ENCODE assay signal across 9 mouse cellular contexts in genomic region chr17:27392918-27393317, GRCm38 (mm10).
DNase-seq lines count a peak whose midpoint lies in the region; ATAC-seq and TF ChIP-seq lines count a peak whose summit lies in the region.
"Had no signal": no experiment of that assay in that cellular context is flagged by ENCODE, and none has a peak within 500 bp of the region (broad histone marks: within the 10 kb centered on the region; RNA-seq: fewer than 3 reads in every experiment).

No protein-coding gene starts in this region.

- H3K9me3 ChIP-seq in midbrain, embryonic 10.5 days (replicated peaks), result no peaks in the 10 kb centered on the region
- no peaks in the 10 kb centered on the region for H3K9me3 ChIP-seq in midbrain, embryonic 16.5 days (replicated peaks; ENCODE audit: control insufficient read depth, low read length, poor library complexity, severe bottlenecking)
- no peaks in the 10 kb centered on the region for H3K9me3 ChIP-seq in hindbrain, postnatal 0 days (ENCODE audit: low read length)
- H3K9me3 ChIP-seq: heart, embryonic 13.5 days had no signal

- H3K27me3 ChIP-seq in midbrain, embryonic 10.5 days (ENCODE audit: low read depth, poor library complexity, severe bottlenecking), result no peaks in the 10 kb centered on the region
- no peaks in the 10 kb centered on the region for H3K27me3 ChIP-seq in midbrain, embryonic 16.5 days (ENCODE audit: control insufficient read depth, insufficient read depth, low read depth, low read length)
- H3K27me3 ChIP-seq in hindbrain, postnatal 0 days (ENCODE audit: insufficient read depth, low read length), result no peaks in the 10 kb centered on the region

- H3K9ac ChIP-seq in midbrain, embryonic 16.5 days (ENCODE audit: low read depth, low read length), result no peak overlapping the region
- H3K9ac ChIP-seq in hindbrain, postnatal 0 days (replicated peaks; ENCODE audit: low read length), result no peak overlapping the region
- H3K9ac ChIP-seq: heart, embryonic 13.5 days had no signal

- H3K4me1 ChIP-seq in midbrain, embryonic 10.5 days, result peaks cover 31% of the 10 kb centered on the region
- peaks cover 22% of the 10 kb centered on the region for H3K4me1 ChIP-seq in midbrain, embryonic 16.5 days (ENCODE audit: control insufficient read depth, insufficient read depth, low read length)
- peaks cover 5% of the 10 kb centered on the region for H3K4me1 ChIP-seq in hindbrain, postnatal 0 days (ENCODE audit: insufficient read depth, low read length)
- H3K4me1 ChIP-seq: heart, embryonic 13.5 days had no signal

- no peak for ATAC-seq in midbrain, embryonic 16.5 days
- peak; percentile 67 for ATAC-seq in hindbrain, postnatal 0 days
- no peak for ATAC-seq in erythroblast, adult 5-6 weeks (replicated peaks; ENCODE audit: low FRiP score, poor library complexity, severe bottlenecking)

- whole genome bisulfite sequencing in midbrain, embryonic 10.5 days, result 51% methylated on average over 8 of the region's 8 CpGs
- WGBS in midbrain, embryonic 16.5 days, result 16% methylated on average over 8 of the region's 8 CpGs
- 12% methylated on average over 8 of the region's 8 CpGs for whole genome bisulfite sequencing in hindbrain, postnatal 0 days

- H3K36me3 ChIP-seq in midbrain, embryonic 10.5 days, result no peaks in the 10 kb centered on the region
- H3K36me3 ChIP-seq in midbrain, embryonic 16.5 days (ENCODE audit: control insufficient read depth, insufficient read depth, low read length), result no peaks in the 10 kb centered on the region
- no peaks in the 10 kb centered on the region for H3K36me3 ChIP-seq in hindbrain, postnatal 0 days (ENCODE audit: insufficient read depth, low read length)
- H3K36me3 ChIP-seq: heart, embryonic 13.5 days had no signal

- peak; percentile 61 to 71 for DNase-seq in cerebellum, postnatal 10 days
- DNase-seq in cerebellum, adult 9-10 months, result no peak
- peak; percentile 20 for DNase-seq in midbrain, embryonic 10.5 days (ENCODE audit: low spot score)
- peak; percentile 75 for DNase-seq in hindbrain, postnatal 0 days (ENCODE audit: low spot score)
- peak; percentile 22 for DNase-seq in right cerebral cortex, postnatal 25 days
- DNase-seq in urinary bladder, adult 2 months (ENCODE audit: low spot score), result no peak

- peak overlapping the region; percentile 28; the same call in 1 of the 2 replicates for H3K27ac ChIP-seq in midbrain, embryonic 10.5 days (replicated peaks)
- H3K27ac ChIP-seq in midbrain, embryonic 16.5 days (ENCODE audit: low read length), result no peak overlapping the region
- H3K27ac ChIP-seq in hindbrain, postnatal 0 days, result no peak overlapping the region
- H3K27ac ChIP-seq: heart, embryonic 13.5 days had no signal

- no peak overlapping the region for H3K4me3 ChIP-seq in midbrain, embryonic 10.5 days
- no peak overlapping the region for H3K4me3 ChIP-seq in midbrain, embryonic 16.5 days (ENCODE audit: low read depth, low read length)
- no peak overlapping the region for H3K4me3 ChIP-seq in hindbrain, postnatal 0 days (ENCODE audit: low read length)
- H3K4me3 ChIP-seq: heart, embryonic 13.5 days had no signal

- no peak overlapping the region for H3K4me2 ChIP-seq in midbrain, embryonic 16.5 days (ENCODE audit: low read length)
- no peak overlapping the region for H3K4me2 ChIP-seq in hindbrain, postnatal 0 days (ENCODE audit: low read depth, low read length)
- H3K4me2 ChIP-seq: heart, embryonic 13.5 days had no signal

- TF ChIP-seq CTCF in hindbrain, postnatal 0 days (IDR thresholded peaks at IDR 0.05; ENCODE audit: low read depth), result no peak

Comparison
In these comparisons a context has a peak if more than half of its experiments do, and no peak if none do; other contexts are left out.
1. DNase-seq: peak in cerebellum, postnatal 10 days (2 of 2), midbrain, embryonic 10.5 days (single experiment), hindbrain, postnatal 0 days (single experiment) and right cerebral cortex, postnatal 25 days (single experiment); none in cerebellum, adult 9-10 months (single experiment) and urinary bladder, adult 2 months (single experiment).